Mouse (Mus musculus) 3134 (cell line): Measurements from ENCODE around the gene Atp6v0e.

Source experiments
- DNase-seq: peaks from one replicate; pipeline ENCODE4 v3.0.0-alpha.2; 2011; ENCODE audit warnings: low spot score; ENCODE audit not compliant: insufficient read length; ENCODE audit errors: extremely low read depth

Gene Atp6v0e

DNA sequence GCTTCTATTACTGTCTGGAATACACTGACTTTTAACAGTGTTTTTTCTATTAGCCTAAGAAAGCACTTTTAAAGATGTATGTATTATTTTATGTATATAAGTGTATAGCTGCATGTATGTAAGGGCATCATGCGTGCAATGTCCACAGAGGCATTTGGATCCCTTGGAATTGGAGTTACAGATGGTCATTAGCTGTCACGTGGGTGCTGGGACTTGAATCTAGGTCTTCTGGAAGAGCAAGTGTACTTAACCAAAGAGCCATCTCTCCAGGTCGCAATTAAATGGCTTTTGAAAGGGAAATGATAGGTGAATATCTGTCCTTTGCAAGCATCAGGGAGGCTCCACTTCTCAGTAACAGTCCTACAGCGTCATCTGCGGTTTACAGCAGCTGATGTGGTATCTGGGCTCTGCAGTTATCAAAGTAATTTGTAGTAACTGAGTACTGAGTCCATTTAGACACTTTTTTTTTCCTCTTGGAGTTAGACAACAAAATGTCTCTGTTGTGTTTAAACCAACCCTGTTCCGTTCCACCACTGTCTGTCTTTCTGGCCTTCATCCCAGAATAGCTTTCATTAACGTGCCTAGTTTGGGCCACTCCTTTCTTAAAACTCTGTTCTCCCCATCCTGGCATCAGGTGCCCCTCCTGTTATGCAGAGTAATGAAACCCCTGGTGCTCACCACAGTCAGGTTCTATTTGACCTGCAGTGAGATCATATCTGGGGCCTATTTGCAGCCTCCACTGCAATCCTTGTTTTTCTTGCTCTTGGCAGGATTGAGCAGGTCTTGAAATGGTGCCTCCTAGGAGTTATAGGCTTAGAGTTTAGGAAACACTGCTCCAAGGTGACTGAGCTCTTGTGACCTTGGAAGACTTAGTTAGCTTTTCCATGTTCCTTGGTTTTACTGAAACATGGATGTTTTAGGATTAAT lies 14.9 kb downstream of the Atp6v0e start:
- DNase-seq = no peak

DNA sequence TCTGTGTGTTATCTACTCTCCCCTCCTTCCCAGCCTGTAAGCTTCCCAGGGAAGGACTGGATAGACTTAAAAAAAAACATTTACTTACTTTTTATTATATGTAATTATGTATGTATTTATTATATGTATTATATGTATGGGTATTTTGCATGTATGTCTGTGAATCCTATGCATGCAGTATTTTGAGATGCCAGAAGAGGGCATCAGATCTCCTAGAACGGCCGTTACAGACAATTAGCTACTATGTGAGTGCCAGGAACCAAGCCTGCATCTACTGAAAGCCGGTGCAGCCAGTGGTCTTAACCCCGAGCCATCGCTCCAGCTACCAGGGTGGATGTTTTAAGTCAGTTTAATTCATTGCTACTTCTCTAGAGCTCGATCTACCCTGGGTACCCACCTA lies 18.2 kb downstream of the Atp6v0e start:
- no peak for DNase-seq

DNA sequence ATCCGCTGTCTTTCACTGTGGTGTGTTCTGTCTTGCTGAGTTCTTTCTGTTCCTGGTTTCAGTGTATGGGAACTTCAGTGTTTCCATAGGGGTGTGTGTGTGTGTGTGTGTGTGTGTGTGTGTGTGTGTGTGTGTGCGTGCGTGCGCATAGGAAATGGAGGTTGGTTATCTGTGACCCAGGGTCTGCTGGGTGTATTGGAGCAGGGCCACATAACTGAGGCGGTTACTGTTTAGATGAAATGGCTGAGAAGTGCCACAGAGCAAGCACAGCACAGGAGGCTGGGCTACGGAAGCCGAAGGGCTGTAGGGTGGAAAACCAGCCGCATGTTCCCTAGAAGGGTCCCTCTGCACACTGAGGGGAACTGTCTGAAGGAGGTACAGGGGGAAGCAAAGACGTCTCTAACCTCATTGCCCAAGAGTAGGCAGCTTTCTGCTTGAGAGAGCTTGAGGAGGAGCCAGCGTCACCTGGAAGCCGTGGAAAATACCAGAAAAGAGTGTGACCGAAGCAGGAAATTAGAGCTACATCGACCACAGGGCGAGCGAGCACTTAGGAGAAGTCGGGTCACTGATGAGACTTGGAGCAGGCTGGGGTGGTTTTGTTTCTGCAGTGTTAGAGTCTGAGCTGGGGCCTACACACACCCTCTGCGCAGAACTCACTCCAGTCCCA lies 23.4 kb downstream of the Atp6v0e start:
- no peak for DNase-seq

DNA sequence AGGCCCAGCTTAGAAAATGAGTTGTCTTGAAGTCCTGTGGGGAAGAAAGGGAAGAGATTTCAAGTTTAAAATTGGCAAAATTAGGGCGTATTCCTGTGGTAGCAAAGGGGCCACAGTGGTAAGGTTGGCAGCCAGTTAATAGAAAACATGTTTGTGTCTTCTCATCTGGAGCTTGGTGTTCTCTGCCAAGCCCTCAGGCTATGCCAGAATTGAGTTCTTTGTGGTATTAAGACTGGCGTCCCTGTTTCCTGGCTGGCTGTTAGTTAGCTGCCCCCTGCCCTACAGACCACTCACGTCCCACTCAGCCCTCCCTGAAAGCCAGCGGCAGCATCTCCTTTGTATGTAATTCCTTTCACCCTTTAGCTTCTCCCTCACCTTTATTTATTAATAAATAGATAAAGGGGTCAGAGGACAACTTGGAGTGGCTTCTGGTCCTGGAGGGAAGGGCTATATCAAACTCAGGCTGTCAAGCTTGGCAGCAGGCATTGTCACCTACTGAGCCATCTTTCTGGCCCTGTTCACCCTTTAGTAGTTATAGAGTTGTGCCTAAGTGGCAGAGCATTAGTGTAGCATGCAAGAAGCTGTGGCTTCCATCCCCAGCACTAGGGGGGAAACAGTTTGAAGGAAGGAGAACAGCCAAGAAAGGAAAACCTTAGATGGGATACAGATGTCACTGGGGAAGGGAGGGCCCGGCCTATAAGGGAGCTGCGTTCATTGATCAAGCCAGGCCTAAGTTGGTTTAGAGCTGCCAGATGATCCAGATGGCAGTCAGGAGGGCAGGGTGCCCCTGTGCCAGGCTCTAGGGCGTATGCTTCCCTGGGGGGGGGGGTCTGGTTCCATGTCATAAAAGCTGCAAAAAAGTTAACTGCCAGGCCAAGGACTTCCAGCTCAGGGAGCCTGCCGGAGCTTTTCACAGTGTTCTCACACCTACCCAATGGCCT lies 26.0 kb downstream of the Atp6v0e start:
- peak; percentile 24 for DNase-seq

DNA sequence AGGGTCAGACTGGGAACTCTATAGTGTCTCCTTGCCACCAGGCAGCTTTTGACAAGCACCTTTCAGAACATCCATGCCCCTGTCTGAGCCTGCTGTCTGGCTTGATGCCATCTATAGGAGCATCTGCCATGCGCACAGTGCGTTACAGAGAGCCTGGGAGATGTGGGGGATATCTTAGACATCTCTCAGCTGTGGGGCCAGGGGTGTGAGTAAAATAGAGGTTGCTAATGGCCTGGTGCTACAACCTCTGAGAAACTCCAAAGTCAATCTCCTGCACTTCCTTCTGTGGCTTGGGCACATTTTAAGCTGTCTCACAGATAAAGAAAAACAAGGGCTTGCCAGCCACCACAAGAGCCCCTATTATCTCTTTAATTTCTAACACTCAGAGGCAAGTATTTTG lies 26.8 kb downstream of the Atp6v0e start:
- no peak for DNase-seq

DNA sequence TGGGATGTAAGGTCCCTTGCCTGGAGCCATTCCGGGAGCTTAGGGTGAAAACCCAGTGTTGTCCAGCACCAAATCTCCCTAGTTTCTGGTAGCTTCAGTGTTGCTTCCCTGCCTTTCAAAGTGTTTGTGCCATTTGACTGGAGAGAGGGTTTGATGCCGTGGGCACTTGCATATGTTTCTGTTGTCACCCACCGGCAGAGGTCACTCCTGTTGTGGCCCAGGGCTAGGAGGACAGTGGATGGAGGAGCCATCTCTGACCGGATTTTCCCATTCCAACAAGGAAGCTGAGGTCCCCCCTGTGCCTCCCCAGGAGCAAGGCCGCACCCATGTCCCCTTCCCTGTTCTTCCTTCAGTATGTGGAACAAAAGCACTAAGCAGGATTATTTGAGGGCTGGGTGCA lies 27.2 kb downstream of the Atp6v0e start:
- no peak for DNase-seq

DNA sequence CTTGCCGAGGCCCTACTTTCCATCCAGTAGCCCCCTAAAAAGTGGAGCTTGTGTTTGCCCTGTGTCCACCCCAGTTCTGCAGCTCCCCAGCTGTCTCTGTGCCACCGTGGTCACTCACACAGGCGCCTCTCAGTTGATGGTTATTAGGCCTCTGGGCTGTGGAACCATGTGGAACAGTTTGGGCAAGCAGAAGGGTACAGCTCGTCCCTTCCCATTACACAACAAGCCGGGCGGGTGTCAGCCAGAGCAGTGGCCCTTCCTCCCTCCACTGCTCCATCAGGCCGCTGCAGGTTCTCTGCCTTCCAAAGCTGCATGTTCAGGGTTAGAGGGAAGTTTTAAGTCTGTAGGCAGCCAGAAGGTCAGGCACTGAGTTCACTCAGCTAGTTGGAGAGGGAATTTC lies 28.1 kb downstream of the Atp6v0e start:
- no peak for DNase-seq

DNA sequence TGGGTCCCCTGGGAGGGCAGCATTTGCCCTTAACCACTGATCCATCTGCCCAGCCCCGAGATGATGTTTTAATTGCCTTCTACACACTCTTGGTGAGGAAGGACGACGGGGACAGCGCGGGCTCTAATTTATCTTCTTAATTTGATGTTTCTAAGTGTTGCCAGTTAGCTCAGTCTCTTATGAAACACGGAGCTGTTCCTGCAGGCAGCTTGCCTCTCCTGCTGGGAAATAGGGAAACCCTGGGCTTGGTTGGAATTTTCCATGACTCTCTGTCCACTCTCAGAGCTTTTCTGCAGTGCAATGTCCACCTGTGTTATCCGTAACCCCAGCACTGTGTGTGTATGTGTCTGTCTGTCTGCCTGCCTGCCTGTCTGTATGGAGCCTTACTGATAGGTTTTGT lies 30.4 kb downstream of the Atp6v0e start:
- DNase-seq = no peak

DNA sequence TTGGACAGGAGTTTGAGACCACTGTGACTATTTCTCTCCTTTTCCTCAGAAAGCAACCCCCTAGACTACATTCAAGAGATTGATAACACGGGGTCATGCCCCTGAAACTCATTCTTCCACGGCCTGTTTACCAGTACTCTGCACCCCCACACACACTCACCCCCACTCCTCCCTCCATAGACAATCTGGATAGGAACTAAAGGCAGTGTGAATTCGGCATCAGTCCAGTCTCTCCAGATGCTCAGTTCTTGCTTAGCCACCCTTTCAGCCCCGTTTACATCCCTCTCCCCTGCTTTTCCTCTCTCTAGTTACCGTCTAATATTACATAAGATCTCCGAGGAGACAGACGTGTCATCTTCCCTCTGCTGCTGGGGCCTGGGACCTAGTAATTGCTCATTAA lies 31.1 kb downstream of the Atp6v0e start:
- DNase-seq = no peak

DNA sequence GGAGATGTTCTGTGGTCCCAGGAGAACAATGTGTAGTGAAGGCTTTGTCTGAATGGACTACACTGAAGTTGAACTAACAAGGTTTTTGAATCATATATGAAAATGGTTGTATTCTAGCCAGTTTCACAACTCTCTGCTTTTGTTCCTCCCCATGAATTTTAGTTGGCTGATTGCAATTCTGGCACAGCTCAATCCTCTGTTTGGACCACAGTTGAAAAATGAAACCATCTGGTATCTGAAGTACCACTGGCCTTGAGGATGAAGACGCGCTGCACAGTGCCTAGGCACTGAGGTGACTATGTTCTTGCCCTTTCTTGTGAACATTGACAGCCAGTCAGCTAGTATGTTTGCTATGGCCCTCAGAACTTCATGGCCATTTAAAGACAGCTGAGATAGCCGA lies 32.2 kb downstream of the Atp6v0e start:
- no peak for DNase-seq

DNA sequence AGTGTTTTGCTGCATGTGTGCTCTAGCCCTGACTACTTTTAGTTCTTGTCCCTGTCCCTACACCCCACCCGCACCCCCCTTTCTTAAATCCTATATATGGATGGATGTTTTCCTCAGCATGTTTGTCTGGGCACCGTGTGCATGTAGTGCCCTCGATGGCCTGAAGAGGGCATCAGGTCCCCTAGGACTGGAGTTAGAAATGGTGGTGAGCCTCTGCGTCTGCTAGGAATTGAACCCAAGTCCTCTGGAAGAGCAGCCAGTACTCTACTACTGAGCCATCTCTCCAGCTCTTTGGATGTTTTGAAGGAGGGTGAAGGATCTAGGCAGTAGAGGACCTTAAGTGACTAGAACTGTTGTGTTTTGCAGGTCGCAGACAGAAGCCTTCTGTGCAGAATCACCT lies 35.8 kb downstream of the Atp6v0e start:
- no peak for DNase-seq

DNA sequence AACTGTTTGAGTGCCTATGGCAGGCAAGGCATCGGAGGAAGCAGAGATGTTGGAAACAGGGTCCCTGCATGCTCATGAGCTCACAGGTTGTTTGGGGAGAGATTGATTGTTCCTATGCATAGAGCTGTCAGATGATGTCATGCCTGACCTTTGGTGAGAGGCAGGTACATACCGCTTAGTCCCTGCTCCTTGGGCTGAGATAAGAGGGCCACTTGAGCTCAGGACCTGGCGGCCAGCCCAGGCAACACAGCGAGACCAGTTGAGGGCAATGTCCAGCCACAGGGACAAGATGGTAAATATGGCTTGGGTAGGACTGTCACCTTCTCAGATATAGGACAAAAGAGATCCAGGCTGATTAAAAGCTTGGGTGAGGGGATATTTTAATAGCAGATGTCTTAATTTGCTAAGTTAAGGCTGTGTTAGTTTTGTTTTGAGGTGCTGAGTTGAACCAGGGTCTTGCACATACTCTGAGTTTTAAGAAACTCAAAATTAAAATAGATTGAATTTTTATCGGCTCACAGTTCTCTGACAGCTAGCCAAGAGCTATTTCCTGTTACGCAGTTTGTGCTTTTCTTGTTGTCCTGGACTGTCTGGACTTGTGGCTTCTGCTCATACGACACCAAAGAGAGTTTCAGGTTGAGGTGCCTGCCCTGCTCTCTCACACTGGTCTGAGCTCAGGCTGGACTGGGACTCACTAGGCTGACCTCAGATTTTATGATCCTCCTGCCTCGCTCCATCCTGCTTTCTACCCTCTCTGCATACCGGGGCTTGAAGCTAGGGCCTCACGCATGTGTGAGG lies 37.0 kb downstream of the Atp6v0e start:
- DNase-seq = no peak

DNA sequence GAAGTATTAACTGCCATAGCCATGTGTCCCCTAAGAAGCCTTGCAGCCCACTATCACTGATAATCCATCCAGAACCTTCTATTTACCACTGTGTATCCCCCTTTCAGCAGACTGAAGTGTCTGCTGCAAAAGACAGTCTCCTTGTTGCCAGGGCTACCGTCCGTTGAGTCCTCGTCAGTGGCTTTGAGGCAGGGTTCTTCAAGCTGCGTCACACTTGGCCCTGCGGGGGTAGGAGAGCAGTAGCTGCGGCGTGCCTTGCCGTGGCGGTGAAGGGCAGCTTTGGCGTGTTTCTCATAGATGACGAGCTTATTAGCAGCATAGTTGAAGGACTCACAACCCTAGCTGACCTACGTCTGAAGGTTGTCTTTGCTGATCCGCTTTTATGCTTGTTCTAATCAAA lies 38.5 kb downstream of the Atp6v0e start:
- no peak for DNase-seq

DNA sequence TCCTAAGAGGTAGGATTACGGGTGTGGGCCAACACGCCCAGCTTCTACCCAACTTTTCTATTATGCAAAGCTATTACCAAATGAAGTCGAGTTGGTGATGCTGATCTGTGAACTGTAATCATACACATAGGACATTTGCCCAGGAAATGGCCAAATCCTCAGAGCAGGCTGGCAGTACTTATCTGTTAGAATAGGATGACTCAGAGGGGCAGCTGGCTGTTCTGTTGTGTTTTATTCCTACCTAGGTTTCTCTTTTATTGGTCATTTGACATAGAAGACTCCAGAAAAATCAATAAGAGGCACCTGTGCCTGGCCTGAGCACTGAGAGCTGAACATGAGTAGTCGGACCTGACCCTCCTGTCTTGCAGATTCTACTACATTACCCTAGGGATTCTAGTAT lies 39.6 kb downstream of the Atp6v0e start:
- no peak for DNase-seq

DNA sequence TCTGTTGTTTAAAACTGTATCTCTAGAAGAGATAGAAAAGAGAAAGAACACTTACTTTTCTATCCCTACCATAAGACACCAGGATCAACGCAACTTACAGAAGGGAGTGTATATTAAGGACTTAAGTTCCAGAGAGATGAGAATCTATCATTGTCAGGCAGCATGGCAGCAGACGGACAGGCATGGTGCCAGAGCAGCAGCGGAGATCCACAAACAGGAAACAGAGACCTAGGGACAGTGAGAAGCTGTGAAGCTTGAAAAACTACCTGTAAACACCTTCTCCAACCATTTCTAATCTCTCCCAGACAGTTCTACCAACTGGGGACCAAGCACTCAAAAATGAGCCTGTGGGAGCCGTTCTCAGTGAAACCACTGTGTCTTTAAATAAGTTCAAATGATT lies 40.6 kb downstream of the Atp6v0e start:
- DNase-seq = no peak

DNA sequence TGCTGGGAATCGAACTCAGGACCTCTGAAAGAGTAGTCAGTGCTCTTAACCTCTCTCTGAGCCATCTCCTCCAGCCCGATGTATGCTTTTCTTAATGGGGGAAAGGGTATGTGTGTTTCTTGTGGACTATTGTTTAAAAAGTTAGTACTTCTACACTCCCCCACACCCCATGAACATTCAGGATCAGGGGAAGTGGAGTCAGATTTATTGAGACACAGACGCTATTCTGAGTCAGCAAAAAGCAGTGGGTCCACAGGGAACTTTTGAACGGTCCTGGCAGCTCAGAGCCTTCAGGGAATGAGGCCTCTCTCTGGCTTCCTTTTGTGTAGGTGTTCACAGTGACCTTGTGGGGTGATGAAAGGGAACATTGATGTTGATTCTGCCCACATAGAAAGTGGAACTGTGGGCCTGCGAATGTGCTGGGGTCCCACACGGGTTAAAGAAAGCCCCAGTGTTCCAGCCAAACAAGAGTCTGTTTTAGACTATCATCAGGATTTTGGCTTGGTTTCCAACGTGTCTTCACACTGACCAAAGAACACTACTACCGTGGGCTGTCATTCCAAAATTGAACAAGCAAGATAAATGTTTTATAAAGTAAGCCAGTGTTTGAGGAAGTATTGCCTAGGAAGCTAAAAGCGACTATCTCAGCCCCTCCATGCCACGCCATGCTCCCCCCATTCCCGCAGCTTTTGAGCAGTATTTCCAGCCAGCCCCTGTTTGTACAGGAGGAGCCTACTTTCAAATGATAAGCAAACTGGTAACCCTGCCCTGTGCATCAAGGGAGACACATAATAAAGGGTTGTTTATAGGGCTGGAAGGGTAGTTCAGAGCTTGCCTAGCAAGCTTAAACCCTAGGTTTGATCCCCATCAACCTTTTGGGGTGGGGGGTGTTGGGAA lies 42.7 kb downstream of the Atp6v0e start:
- no peak for DNase-seq

DNA sequence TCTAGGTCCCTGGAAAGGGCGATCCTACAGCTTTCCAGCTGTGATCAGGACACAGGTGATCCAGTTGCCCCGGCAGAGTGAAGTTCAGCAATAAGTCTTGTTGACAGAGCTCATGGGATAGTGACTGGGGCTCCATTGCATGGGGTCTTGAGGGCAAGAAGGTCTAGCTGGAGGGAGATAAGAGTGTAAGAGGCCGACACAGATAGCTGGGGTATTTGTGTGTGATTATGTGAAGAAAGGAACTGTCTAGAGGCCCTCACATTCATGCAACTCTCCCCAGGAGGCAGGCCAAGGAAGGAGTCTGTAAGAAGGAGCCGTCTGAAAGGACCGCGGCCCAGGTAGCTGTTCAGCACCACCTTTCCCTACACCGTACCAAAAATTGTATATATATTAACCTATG lies 44.0 kb downstream of the Atp6v0e start:
- DNase-seq = no peak

DNA sequence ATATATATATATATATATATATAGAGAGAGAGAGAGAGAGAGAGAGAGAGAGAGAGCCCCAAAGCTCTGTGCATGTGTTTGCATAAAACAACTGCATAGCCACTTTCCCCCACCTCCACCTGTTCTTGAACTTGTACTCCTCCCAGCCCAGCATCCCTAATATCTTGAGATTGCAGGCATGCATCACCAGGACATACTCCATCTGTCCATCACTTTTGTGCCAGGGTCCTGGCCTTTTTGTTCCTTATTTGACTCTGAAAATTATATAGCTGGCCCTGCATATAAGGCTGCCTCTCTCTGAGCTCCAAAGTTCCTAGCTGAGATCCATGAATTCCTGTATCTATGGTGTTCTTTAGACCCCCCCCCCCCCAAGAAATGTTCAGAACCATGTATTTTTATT lies 45.5 kb downstream of the Atp6v0e start:
- DNase-seq = no peak

DNA sequence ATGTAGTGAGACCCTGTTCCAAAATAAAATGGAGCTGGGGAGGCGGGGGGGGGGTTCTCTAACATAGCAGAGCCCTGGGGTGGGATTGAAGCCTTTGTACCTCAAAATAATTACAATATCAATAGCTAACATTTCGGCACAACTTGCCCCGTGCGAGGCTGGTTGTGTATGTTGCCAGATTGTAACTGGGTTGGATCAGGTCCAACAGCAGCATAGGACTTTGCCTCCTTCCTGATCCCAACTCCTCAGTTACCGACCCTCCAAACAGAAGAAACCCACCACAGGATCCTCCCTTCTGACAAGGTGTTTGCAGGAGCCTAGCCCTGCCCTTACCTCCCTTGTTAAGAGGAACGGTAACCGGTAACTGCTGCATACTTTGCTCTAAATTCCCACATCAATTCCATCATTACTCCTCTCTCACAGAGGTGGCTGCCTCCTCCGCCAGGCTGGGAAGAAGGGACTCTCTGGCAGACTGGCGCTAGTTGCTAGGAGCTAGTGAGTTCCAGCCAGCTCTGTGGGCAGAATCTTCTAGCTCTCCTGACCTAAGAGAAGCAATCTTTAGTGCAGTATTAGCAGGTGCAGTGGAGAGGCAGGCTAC lies 46.1 kb downstream of the Atp6v0e start:
- no peak for DNase-seq
